Mouse (Mus musculus) lung, embryonic 14.5 days (tissue): Measurements from ENCODE around the gene Pqlc2. TPM values are rescaled to one million over a fixed set of nuclear protein-coding genes. Genes with fewer than 3 reads are reported as not detected.

Experiments
- ATAC-seq: fragments of 200-750 bp; cut with Nextera tagmentation; 2 replicates; pipeline ENCODE4 v1.8.0; 2017; ENCODE audit warnings: mild to moderate bottlenecking, moderate TSS enrichment, moderate library complexity; ENCODE audit not compliant: insufficient read depth
- DNase-seq: peaks from one replicate; pipeline ENCODE4 v3.0.0-alpha.2; 2015
- H3K27ac ChIP-seq: fragments of 300-500 bp; sonication (generic); 2 replicates; pipeline ENCODE4 v1.5.1; 2014; ENCODE audit warnings: low read depth, mild to moderate bottlenecking, moderate library complexity
- H3K27me3 ChIP-seq: fragments of 300-500 bp; sonication (generic); 2 replicates; pipeline ENCODE4 v1.6.1; 2014; ENCODE audit warnings: low read length, control low read depth; ENCODE audit not compliant: insufficient read depth
- H3K36me3 ChIP-seq: fragments of 300-500 bp; sonication (generic); 2 replicates; pipeline ENCODE4 v1.6.1; 2014; ENCODE audit warnings: control low read depth; ENCODE audit not compliant: insufficient read depth
- H3K4me1 ChIP-seq: fragments of 300-500 bp; sonication (generic); 2 replicates; pipeline ENCODE4 v1.6.1; 2014; ENCODE audit warnings: antibody characterized with exemption, control low read depth; ENCODE audit not compliant: insufficient read depth
- H3K4me2 ChIP-seq: fragments of 300-500 bp; sonication (generic); 2 replicates; pipeline ENCODE4 v1.6.1; 2014; ENCODE audit warnings: mild to moderate bottlenecking
- H3K4me3 ChIP-seq: fragments of 300-500 bp; sonication (generic); 2 replicates; pipeline ENCODE4 v1.5.1; 2014; ENCODE audit warnings: low read depth, low read length
- H3K9ac ChIP-seq: fragments of 300-500 bp; sonication (generic); 2 replicates; pipeline ENCODE4 v1.6.1; 2014
- H3K9me3 ChIP-seq: fragments of 300-500 bp; sonication (generic); 2 replicates; pipeline ENCODE4 v1.6.1; 2016; ENCODE audit warnings: low read depth, low read length, control low read depth
- CTCF ChIP-seq: IDR thresholded peaks from 2 replicates; pipeline ENCODE4 v1.5.1; 2016; ENCODE audit warnings: antibody characterized with exemption, low read depth
- WGBS: fragments of 180-500 bp; shearing (Covaris S2); extraction: QIAGEN DNeasy Blood & Tissue Kit; methylation state at CpG from one replicate; pipeline ENCODE4 v1.1.7; 2014; 5-methylcytosine and 5-hydroxymethylcytosine counted together
- polyA plus RNA-seq: library from polyadenylated mRNA; unstranded; fragments of >200 nt; fragmentation: Nextera tagmentation; extraction: Ambion mirVana; gene quantifications from 2 replicates; pipeline ENCODE4 v1.2.1, GENCODE M21; 2014

The Pqlc2 gene
- 10.5 and 11.0 TPM in 2 replicates for polyA plus RNA-seq

DNA sequence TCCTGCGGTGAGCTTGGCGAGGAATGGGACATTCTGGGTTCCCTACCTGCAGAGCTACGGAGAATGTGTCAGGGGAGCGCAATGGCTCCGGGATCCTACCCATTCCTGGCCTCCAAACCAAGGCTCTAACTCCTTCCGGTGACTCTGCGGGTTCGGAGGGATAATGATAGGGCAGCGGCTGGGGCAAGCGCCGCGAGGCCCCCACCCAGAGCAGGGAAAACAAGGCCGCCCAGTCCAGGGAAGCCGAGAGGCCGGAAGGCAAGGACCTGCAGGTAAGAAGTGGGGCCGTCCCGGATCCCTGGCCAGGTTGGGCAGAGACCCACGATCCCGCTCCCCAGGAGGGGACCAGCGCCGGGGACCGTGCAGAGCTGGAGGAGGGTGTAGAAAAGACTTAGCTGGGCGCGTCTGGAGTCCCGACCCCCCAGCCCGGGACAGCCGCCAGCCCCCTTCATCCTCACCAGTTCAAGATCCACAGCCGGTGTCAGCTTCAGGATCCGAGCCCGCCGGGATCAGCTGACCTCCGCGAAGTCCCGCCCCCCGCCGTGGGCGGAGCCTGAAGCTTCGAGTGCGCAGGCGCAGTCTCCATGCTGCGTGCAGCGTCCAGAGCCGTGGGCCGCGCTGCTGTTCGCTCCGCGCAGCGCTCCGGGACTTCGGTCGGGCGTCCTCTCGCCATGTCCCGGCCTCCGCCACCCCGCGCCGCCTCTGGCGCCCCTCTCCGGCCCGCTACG lies at the start of gene Pqlc2, which contains the start of gene Akr7a5:
Pqlc2 (minus strand) TSS at position 538 of the 728 bp plus-strand sequence.
Akr7a5 (plus strand) TSS at position 574 of the 728 bp plus-strand sequence.
- no peaks in the 10 kb centered on the region for H3K27me3 ChIP-seq
- no peak for TF ChIP-seq CTCF
- no peaks in the 10 kb centered on the region for H3K4me1 ChIP-seq
- WGBS, result under 1% methylated on average over 63 of the region's 63 CpGs
- no peaks in the 10 kb centered on the region for H3K9me3 ChIP-seq
- H3K4me2 ChIP-seq, result peak within 1 kb of the TSS; percentile 97
- H3K9ac ChIP-seq, result peak within 1 kb of the TSS; percentile 83
- ATAC-seq (peak; percentile 90), DNase-seq (peak; percentile 99)
- peak within 1 kb of the TSS; percentile 73 for H3K27ac ChIP-seq
- peaks cover 8% of the 10 kb centered on the region; the same call in 1 of the 2 replicates for H3K36me3 ChIP-seq
- H3K4me3 ChIP-seq, result peak within 1 kb of the TSS; percentile 93

DNA sequence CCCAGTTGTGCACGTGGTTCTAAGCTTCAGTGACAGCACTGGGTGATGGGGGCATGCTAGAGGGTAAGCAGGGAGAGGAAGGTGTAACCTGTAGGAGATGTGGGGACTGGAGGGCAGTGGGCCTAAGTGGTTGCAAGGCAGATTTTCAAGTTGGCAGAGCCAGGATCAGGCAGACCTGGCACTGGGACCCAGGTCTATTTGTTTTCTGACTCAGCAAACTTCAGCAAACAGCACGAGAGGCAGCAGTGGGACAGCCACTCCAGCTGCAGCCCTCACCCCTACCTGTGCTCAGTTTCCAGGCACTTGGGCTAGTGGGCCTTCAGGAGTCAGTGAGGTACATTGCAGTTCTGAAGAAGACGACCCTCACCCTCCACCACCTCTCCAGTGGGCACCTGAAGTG lies 46.7 kb upstream of the Pqlc2 start:
- Histone ChIP-seq H3K4me1 (no peaks in the 10 kb centered on the region), H3K36me3 (peaks cover 75% of the 10 kb centered on the region), H3K4me3 (no peak overlapping the region), H3K9me3 (no peaks in the 10 kb centered on the region), H3K27ac (no peak overlapping the region), H3K9ac (no peak overlapping the region), H3K4me2 (no peak overlapping the region), H3K27me3 (no peaks in the 10 kb centered on the region)
- TF ChIP-seq CTCF, result no peak
- DNase-seq, result no peak
- no peak for ATAC-seq
- 93% methylated on average over 3 of the region's 3 CpGs for WGBS

DNA sequence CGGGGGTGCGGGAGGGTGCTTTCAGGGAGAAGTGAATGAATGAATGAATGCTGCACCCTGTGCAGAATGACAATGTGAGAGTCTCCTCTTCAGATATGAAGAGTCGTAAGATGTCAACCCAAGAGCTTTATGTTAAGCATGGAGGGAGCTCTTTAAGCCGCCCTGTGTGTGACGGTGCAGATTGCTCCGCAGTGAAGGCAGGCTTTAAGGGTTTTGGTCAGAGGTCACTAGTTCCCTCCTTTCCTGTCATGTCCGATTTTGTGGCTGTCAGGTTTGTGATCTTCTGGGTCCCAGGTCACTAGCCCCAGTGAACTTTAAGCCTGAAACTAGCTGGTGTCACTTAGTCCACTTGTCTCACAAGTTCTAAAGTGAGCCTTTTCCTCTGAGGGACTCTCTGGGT lies 42.3 kb upstream of the Pqlc2 start:
- WGBS, result under 1% methylated on average over 7 of the region's 7 CpGs
- ATAC-seq (peak; percentile 57; the same call in 1 of the 2 replicates), DNase-seq (peak; percentile 20)
- peak overlapping the region; percentile 91 for H3K9ac ChIP-seq
- peak overlapping the region; percentile 98; the same call in 1 of the 2 replicates for H3K27ac ChIP-seq
- H3K4me2 ChIP-seq, result peak overlapping the region; percentile 99
- H3K27me3 ChIP-seq, result no peaks in the 10 kb centered on the region
- peak overlapping the region; percentile 87 for H3K4me3 ChIP-seq
- no peaks in the 10 kb centered on the region for H3K9me3 ChIP-seq
- no peak for TF ChIP-seq CTCF
- H3K4me1 ChIP-seq, result no peaks in the 10 kb centered on the region; the same call in 1 of the 2 replicates
- H3K36me3 ChIP-seq, result peaks cover 59% of the 10 kb centered on the region

DNA sequence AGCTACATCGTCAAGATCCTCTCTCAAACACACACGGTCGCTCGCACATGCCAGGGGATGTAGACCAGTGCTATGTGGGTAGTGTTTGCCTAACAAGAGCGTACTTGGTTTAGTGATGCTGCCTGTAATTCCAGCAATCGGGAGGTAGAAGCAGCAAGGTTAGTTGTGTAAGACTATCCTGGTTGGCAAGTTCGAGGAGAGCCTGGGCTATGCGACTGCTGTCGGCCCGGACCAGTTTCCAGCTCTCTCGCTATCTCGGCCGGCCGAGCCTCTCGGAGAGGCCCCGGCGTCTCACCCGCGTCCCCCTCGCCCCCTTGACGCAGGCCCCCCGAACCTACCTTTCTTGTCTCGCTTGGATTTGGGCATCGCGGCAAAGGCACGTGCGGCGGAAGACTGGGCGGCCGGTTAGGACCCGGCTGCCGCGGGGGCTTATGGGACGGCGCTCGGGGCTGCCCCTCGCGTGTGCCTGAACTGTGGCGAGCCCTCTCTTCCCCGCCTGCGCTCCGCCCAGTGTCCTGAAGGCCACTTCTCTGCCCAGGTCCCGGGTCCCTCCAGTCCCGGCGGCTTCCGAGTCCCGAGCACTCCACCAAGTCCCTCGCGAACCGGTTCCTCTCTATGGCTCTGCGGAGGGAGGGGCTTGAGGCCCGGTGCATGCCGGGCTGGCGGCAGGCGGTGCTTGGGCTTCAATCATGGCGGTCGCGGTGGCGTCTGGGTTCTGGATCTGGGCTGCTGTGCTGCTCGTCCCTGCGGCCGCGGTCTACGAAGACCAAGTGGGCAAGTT lies 41.6 kb upstream of the Pqlc2 start, which contains the start of the genes Mrto4, Emc1 and Ubr4:
Mrto4 (minus strand) TSS at position 646 of the 781 bp plus-strand sequence.
Emc1 (plus strand) TSS at position 657 of the 781 bp plus-strand sequence.
Ubr4 (plus strand) TSS at position 679 of the 781 bp plus-strand sequence.
- Histone ChIP-seq H3K4me3 (peak within 1 kb of the TSS; percentile 87), H3K9me3 (no peaks in the 10 kb centered on the region), H3K27ac (peak within 1 kb of the TSS; percentile 98), H3K9ac (peak within 1 kb of the TSS; percentile 91), H3K36me3 (peaks cover 59% of the 10 kb centered on the region), H3K27me3 (no peaks in the 10 kb centered on the region), H3K4me2 (peak within 1 kb of the TSS; percentile 99), H3K4me1 (no peaks in the 10 kb centered on the region; the same call in 1 of the 2 replicates)
- no peak for TF ChIP-seq CTCF
- peak; percentile 95 for ATAC-seq
- WGBS, result under 1% methylated on average over 63 of the region's 64 CpGs
- peak; percentile 89 for DNase-seq

DNA sequence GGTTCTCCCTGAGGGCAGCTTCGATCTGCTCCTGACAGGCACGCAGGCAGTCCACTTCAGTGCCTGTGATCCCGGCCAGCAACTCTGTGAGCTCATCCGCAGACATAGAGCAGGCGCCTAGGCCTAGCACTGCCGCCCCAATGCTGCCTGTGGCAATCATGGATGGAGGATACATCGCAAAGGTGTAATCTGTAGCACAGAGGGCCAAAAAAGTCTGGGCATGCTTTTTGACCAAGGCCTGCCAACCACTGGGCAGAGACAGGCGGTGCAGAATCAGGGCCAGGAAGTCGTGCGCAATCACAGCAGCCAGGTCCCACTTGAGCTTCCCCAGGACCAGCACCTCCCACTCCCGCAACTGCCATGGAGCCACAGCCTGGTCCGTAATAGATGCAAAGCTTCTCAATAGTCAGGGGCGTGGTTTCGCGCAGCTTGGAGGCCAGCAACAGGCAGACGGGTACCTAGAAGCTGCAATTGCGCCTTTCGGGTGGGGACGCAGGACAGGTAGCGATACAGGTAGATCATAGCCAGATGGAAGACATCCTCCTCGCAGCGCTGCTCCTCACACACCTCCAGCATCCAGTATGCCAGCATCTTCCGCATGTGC lies 35.0 kb upstream of the Pqlc2 start:
- no peaks in the 10 kb centered on the region for H3K4me1 ChIP-seq
- H3K9me3 ChIP-seq, result no peaks in the 10 kb centered on the region
- H3K27ac ChIP-seq, result no peak overlapping the region
- TF ChIP-seq CTCF, result no peak
- peaks cover 46% of the 10 kb centered on the region for H3K36me3 ChIP-seq
- H3K9ac ChIP-seq, result no peak overlapping the region
- H3K4me3 ChIP-seq, result no peak overlapping the region
- no peak for ATAC-seq
- H3K27me3 ChIP-seq, result no peaks in the 10 kb centered on the region
- no peak for DNase-seq
- H3K4me2 ChIP-seq, result no peak overlapping the region
- WGBS, result 80% methylated on average over 23 of the region's 23 CpGs

DNA sequence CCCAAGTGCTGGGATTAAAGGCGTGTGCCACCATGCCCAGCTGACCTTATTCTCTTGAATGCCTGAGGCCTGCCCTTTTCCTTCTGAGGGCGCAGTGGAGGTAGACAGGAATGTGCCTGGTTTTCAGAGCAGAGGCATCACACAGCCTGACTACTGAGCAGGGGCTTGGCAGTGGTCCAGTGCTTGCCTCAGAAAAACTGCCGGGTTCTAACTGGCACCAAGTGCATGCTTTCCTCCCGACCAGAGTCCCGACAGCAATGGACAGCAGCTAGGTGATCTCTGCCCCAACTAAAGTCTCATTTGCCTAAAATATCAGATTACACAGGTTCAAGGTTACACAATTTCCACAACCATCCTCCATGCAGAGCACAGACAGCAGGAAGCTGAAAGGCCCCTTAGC lies 33.2 kb upstream of the Pqlc2 start:
- H3K9ac ChIP-seq, result no peak overlapping the region
- no peak overlapping the region for H3K4me3 ChIP-seq
- WGBS, result 54% methylated on average over 5 of the region's 5 CpGs
- TF ChIP-seq CTCF, result no peak
- DNase-seq (peak; percentile 31), ATAC-seq (no peak)
- H3K27me3 ChIP-seq, result no peaks in the 10 kb centered on the region
- H3K27ac ChIP-seq, result no peak overlapping the region
- H3K4me1 ChIP-seq, result no peaks in the 10 kb centered on the region
- no peak overlapping the region for H3K4me2 ChIP-seq
- H3K9me3 ChIP-seq, result no peaks in the 10 kb centered on the region
- H3K36me3 ChIP-seq, result peaks cover 28% of the 10 kb centered on the region
